Mouse (Mus musculus): ENCODE results near the gene Cyp2c23. TPM values are rescaled to one million over a fixed set of nuclear protein-coding genes. Genes with fewer than 3 reads are reported as not detected.

The Cyp2c23 gene
- not detected for total RNA-seq (2021)
- 0.12 TPM in 1 of 2 replicates, not detected in the other for polyA plus RNA-seq (2012; rRNA removed)
- long read RNA-seq, result 0 reads

GRCm38 (mm10) chr19:44028972-44029371, at the start of gene Cyp2c23:
Gene Cyp2c23, minus strand, starts transcription at chr19:44029208.
- no peak within 1 kb of the TSS for H3K9ac ChIP-seq (ENCODE audit: low read depth, low read length)
- intact Hi-C loops (cut with DNase I), result no loop called here
- 66% methylated on average over 8 of the region's 8 CpGs for WGBS

DNA sequence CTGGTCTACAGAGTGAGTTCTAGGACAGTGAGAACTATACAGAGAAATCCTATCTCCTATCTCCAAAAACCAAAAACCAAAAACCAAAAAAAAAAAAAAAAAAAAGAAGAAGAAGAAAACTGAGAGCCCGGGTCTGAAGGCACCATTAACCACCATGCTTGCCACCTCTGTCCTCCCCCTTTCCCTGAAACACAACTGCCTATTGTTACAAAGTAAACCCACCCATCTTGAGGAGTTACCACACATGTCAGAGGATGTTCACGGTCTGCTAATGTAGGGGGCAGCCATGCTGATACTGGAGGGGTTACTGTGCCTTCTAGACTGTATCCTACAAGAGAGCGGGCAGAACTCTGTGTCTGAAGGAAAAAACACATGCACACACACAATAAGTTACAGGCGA, 48.0 kb upstream of the Cyp2c23 start:
- WGBS, result 90% methylated on average over 4 of the region's 4 CpGs
- no peaks in the 10 kb centered on the region; the same call in 1 of the 2 replicates for H3K79me2 ChIP-seq (replicated peaks; ENCODE audit: control insufficient read depth, insufficient read depth, low read length)
- no peak overlapping the region for H3K9ac ChIP-seq (ENCODE audit: low read depth, low read length)
- H3K4me3 ChIP-seq, result no peak overlapping the region
- no peak for DNase-seq
- H3K4me1 ChIP-seq (ENCODE audit: control insufficient read depth, insufficient read depth, low read length), result no peaks in the 10 kb centered on the region
- TF ChIP-seq POLR2A (IDR thresholded peaks at IDR 0.05; ENCODE audit: insufficient read depth, low read depth, low read length), result no peak
- no peak for TF ChIP-seq CTCF (IDR thresholded peaks at IDR 0.05)
- TF ChIP-seq EP300 (IDR thresholded peaks at IDR 0.05; ENCODE audit: insufficient read depth, low read depth, low read length), result no peak
- H3K27ac ChIP-seq, result no peak overlapping the region
- no peaks in the 10 kb centered on the region; the same call in 1 of the 2 replicates for H3K36me3 ChIP-seq (ENCODE audit: control insufficient read depth, insufficient read depth, low read length)
- no peaks in the 10 kb centered on the region for H3K27me3 ChIP-seq (ENCODE audit: control insufficient read depth, insufficient read depth, low read length)
- intact Hi-C loops (cut with DNase I), result loop anchor here (10.0 kb wide), 1 partner anchor 322 kb away; the partner anchor contains the start of genes Cox15 and Cutc

More at GRCm38 (mm10) chr19:44028972-44029371, at the start of gene Cyp2c23:
- no peaks in the 10 kb centered on the region for H3K27me3 ChIP-seq (ENCODE audit: control insufficient read depth, insufficient read depth, low read length)
- H3K4me3 ChIP-seq, result no peak within 1 kb of the TSS
- no peak within 1 kb of the TSS for H3K27ac ChIP-seq
- H3K4me1 ChIP-seq (ENCODE audit: control insufficient read depth, insufficient read depth, low read length), result no peaks in the 10 kb centered on the region
- no peaks in the 10 kb centered on the region for H3K79me2 ChIP-seq (replicated peaks; ENCODE audit: control insufficient read depth, insufficient read depth, low read length)
- TF ChIP-seq EP300 (IDR thresholded peaks at IDR 0.05; ENCODE audit: insufficient read depth, low read depth, low read length), result no peak
- no peak for TF ChIP-seq POLR2A (IDR thresholded peaks at IDR 0.05; ENCODE audit: insufficient read depth, low read depth, low read length)
- TF ChIP-seq CTCF (IDR thresholded peaks at IDR 0.05), result no peak
- no peak for DNase-seq
- no peaks in the 10 kb centered on the region for H3K36me3 ChIP-seq (ENCODE audit: control insufficient read depth, insufficient read depth, low read length)

GRCm38 (mm10) chr19:44076457-44076856, 47.4 kb upstream of the Cyp2c23 start:
- no peak overlapping the region for H3K27ac ChIP-seq
- intact Hi-C loops (cut with DNase I), result loop anchor here (10.0 kb wide), 1 partner anchor 322 kb away; the partner anchor contains the start of genes Cox15 and Cutc
- H3K4me1 ChIP-seq (ENCODE audit: control insufficient read depth, insufficient read depth, low read length), result no peaks in the 10 kb centered on the region
- no peaks in the 10 kb centered on the region for H3K27me3 ChIP-seq (ENCODE audit: control insufficient read depth, insufficient read depth, low read length)
- no peak overlapping the region for H3K4me3 ChIP-seq
- 84% methylated on average over 9 of the region's 9 CpGs for WGBS
- no peaks in the 10 kb centered on the region; the same call in 1 of the 2 replicates for H3K36me3 ChIP-seq (ENCODE audit: control insufficient read depth, insufficient read depth, low read length)
- no peak for DNase-seq
- no peak for TF ChIP-seq POLR2A (IDR thresholded peaks at IDR 0.05; ENCODE audit: insufficient read depth, low read depth, low read length)
- no peak for TF ChIP-seq CTCF (IDR thresholded peaks at IDR 0.05)
- TF ChIP-seq EP300 (IDR thresholded peaks at IDR 0.05; ENCODE audit: insufficient read depth, low read depth, low read length), result no peak
- H3K79me2 ChIP-seq (replicated peaks; ENCODE audit: control insufficient read depth, insufficient read depth, low read length), result no peaks in the 10 kb centered on the region; the same call in 1 of the 2 replicates
- no peak overlapping the region for H3K9ac ChIP-seq (ENCODE audit: low read depth, low read length)

DNA sequence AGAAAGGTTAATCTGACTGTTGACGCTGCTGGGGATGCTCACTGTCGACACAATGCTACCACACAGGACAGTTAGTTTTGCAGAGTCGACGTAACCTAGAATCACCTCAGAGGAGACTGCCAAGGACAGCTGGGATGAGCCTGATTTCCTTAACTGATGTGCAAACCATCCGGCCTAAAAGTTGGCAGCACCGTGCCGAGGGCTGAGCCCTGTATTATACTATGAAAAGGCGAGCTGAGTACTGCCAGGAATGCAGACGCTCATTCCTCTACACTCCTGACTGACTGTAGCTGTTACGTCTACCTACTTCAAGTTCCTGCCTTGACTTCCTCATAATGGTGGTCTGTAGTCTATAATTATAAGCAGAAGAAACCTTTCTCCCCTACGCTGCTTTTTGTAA, 46.0 kb upstream of the Cyp2c23 start:
- no peak for DNase-seq
- no peaks in the 10 kb centered on the region; the same call in 1 of the 2 replicates for H3K79me2 ChIP-seq (replicated peaks; ENCODE audit: control insufficient read depth, insufficient read depth, low read length)
- no peaks in the 10 kb centered on the region; the same call in 1 of the 2 replicates for H3K36me3 ChIP-seq (ENCODE audit: control insufficient read depth, insufficient read depth, low read length)
- intact Hi-C loops (cut with DNase I), result loop anchor here (10.0 kb wide), 1 partner anchor 320 kb away; the partner anchor contains the start of genes Cox15 and Cutc
- H3K4me3 ChIP-seq, result no peak overlapping the region
- no peaks in the 10 kb centered on the region for H3K4me1 ChIP-seq (ENCODE audit: control insufficient read depth, insufficient read depth, low read length)
- no peak overlapping the region for H3K27ac ChIP-seq
- WGBS, result 80% methylated on average over 11 of the region's 11 CpGs
- H3K27me3 ChIP-seq (ENCODE audit: control insufficient read depth, insufficient read depth, low read length), result no peaks in the 10 kb centered on the region
- TF ChIP-seq CTCF (IDR thresholded peaks at IDR 0.05) (no peak), EP300 (IDR thresholded peaks at IDR 0.05; ENCODE audit: insufficient read depth, low read depth, low read length) (no peak), POLR2A (IDR thresholded peaks at IDR 0.05; ENCODE audit: insufficient read depth, low read depth, low read length) (no peak)
- no peak overlapping the region for H3K9ac ChIP-seq (ENCODE audit: low read depth, low read length)

GRCm38 (mm10) chr19:44071166-44071565, 42.2 kb upstream of the Cyp2c23 start:
- no peak for TF ChIP-seq EP300 (IDR thresholded peaks at IDR 0.05; ENCODE audit: insufficient read depth, low read depth, low read length)
- TF ChIP-seq POLR2A (IDR thresholded peaks at IDR 0.05; ENCODE audit: insufficient read depth, low read depth, low read length), result no peak
- no peak for TF ChIP-seq CTCF (IDR thresholded peaks at IDR 0.05)
- H3K36me3 ChIP-seq (ENCODE audit: control insufficient read depth, insufficient read depth, low read length), result no peaks in the 10 kb centered on the region; the same call in none of the 2 replicates
- no peak overlapping the region for H3K4me3 ChIP-seq
- WGBS, result 80% methylated on average over 5 of the region's 5 CpGs
- intact Hi-C loops (cut with DNase I), result loop anchor here (10.0 kb wide), 1 partner anchor 316 kb away; the partner anchor contains the start of genes Cox15 and Cutc
- H3K27me3 ChIP-seq (ENCODE audit: control insufficient read depth, insufficient read depth, low read length), result no peaks in the 10 kb centered on the region
- peaks cover 2% of the 10 kb centered on the region for H3K4me1 ChIP-seq (ENCODE audit: control insufficient read depth, insufficient read depth, low read length)
- H3K79me2 ChIP-seq (replicated peaks; ENCODE audit: control insufficient read depth, insufficient read depth, low read length), result no peaks in the 10 kb centered on the region; the same call in 1 of the 2 replicates
- no peak overlapping the region for H3K27ac ChIP-seq
- H3K9ac ChIP-seq (ENCODE audit: low read depth, low read length), result no peak overlapping the region
- DNase-seq, result no peak

DNA sequence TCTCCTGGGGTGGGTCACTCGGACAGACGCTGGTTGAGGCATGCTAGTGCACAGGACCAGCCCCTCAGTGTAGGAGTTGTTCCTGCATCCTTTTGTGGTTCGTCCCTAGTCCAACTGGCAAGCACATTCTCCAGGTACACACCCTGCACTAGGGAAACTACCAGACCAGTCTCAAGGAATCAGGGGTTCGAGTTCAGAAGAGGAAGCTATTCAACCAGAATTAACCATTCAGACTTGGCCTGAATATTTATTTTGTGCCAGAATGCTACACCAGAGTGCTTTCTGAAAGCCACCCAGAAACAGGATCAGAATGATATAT, 40.9 kb upstream of the Cyp2c23 start:
- Histone ChIP-seq H3K79me2 (replicated peaks; ENCODE audit: control insufficient read depth, insufficient read depth, low read length) (no peaks in the 10 kb centered on the region), H3K4me3 (peak overlapping the region; percentile 79), H3K36me3 (ENCODE audit: control insufficient read depth, insufficient read depth, low read length) (no peaks in the 10 kb centered on the region; the same call in 1 of the 2 replicates), H3K27ac (peak overlapping the region; percentile 76), H3K27me3 (ENCODE audit: control insufficient read depth, insufficient read depth, low read length) (no peaks in the 10 kb centered on the region), H3K9ac (ENCODE audit: low read depth, low read length) (peak overlapping the region; percentile 88), H3K4me1 (ENCODE audit: control insufficient read depth, insufficient read depth, low read length) (peaks cover 2% of the 10 kb centered on the region)
- TF ChIP-seq CTCF (IDR thresholded peaks at IDR 0.05) (no peak), EP300 (IDR thresholded peaks at IDR 0.05; ENCODE audit: insufficient read depth, low read depth, low read length) (no peak), POLR2A (IDR thresholded peaks at IDR 0.05; ENCODE audit: insufficient read depth, low read depth, low read length) (no peak)
- intact Hi-C loops (cut with DNase I), result loop anchor here (2.0 to 10.0 kb wide), 2 partner anchors 37 to 315 kb away; partner anchors contain the start of genes Chuk, Cox15 and Cutc
- DNase-seq, result no peak
- 7% methylated on average over 4 of the region's 4 CpGs for WGBS

Data from heart, adult 2 months (tissue).